Mouse (Mus musculus) CH12.LX (cell line): ENCODE results near the gene Rgs14. TPM values are rescaled to one million over a fixed set of nuclear protein-coding genes. Genes with fewer than 3 reads are reported as not detected.

Experiments
- DNase-seq: peaks from one replicate; pipeline ENCODE4 v3.0.0-alpha.2; 2013; ENCODE audit errors: extremely low read depth
- H3K27ac ChIP-seq: 2 replicates; pipeline ENCODE4 v1.5.1; 2012; ENCODE audit warnings: low read depth, mild to moderate bottlenecking, control low read depth, moderate library complexity; ENCODE audit not compliant: insufficient read depth
- H3K27me3 ChIP-seq: replicated peaks from 2 replicates; pipeline ENCODE3; 2012; ENCODE audit warnings: inconsistent platforms
- H3K36me3 ChIP-seq, 2 experiments: replicated peaks in 1 of 2; 2 replicates each; pipeline versions ENCODE3 to v1.6.1; 2012; ENCODE audit warnings: inconsistent platforms in 1 of 2, low read length in 1 of 2, mild to moderate bottlenecking in 1 of 2, mixed read lengths in 1 of 2, moderate library complexity in 1 of 2; ENCODE audit not compliant: control insufficient read depth in 1 of 2, insufficient read depth in 1 of 2
- H3K4me1 ChIP-seq, 2 experiments: 2 replicates each; pipeline ENCODE4 v1.6.1; 2012; ENCODE audit warnings: inconsistent platforms in 1 of 2, moderate library complexity in 1 of 2; ENCODE audit not compliant: insufficient read depth in 2 of 2, control insufficient read depth in 1 of 2
- H3K4me2 ChIP-seq: 2 replicates; pipeline ENCODE4 v1.6.1; 2012; ENCODE audit warnings: low read depth, mild to moderate bottlenecking, control low read depth; ENCODE audit not compliant: poor library complexity, insufficient read depth, severe bottlenecking
- H3K4me3 ChIP-seq, 3 experiments: fragments of 150-350 bp in 1 of 3; sonication (generic) in 1 of 3; replicated peaks in 1 of 3; 2 replicates each; pipeline versions ENCODE3 to v1.5.1; 2011 to 2012; ENCODE audit warnings: low read depth in 2 of 3, low read length in 2 of 3, mild to moderate bottlenecking in 2 of 3, moderate library complexity in 2 of 3, control low read depth in 1 of 3, improper control_type of control experiment in 1 of 3, inconsistent platforms in 1 of 3, mixed read lengths in 1 of 3; ENCODE audit not compliant: poor library complexity in 1 of 3
- H3K79me2 ChIP-seq: replicated peaks from 2 replicates; pipeline ENCODE4 v1.6.1; 2012; ENCODE audit warnings: mild to moderate bottlenecking, moderate library complexity; ENCODE audit not compliant: control insufficient read depth, poor library complexity, insufficient read depth, severe bottlenecking; ENCODE audit errors: extremely low read depth
- H3K9ac ChIP-seq: 2 replicates; pipeline ENCODE4 v1.6.1; 2012; ENCODE audit warnings: low read depth, mild to moderate bottlenecking, control low read depth, moderate library complexity; ENCODE audit not compliant: insufficient read depth
- H3K9me3 ChIP-seq: replicated peaks from 2 replicates; pipeline ENCODE3; 2012; ENCODE audit warnings: low read length, inconsistent platforms, mixed read lengths
- CTCF ChIP-seq, 2 experiments: IDR thresholded peaks in 1 of 2; conservative IDR thresholded peaks in 1 of 2; 2 replicates each; pipeline ENCODE4 v1.5.1; 2011 to 2012; ENCODE audit warnings: low read depth in 2 of 2, low read length in 2 of 2, improper control_type of control experiment in 1 of 2, inconsistent platforms in 1 of 2, mild to moderate bottlenecking in 1 of 2, moderate library complexity in 1 of 2
- ELF1 ChIP-seq: IDR thresholded peaks from 2 replicates; pipeline ENCODE4 v1.6.1; 2014; ENCODE audit warnings: low read depth, mild to moderate bottlenecking, inconsistent platforms, low read length, improper control_type of control experiment
- ETS1 ChIP-seq: conservative IDR thresholded peaks from 2 replicates; pipeline ENCODE4 v1.6.1; 2012; ENCODE audit warnings: low read depth, mild to moderate bottlenecking, inconsistent platforms, low read length, improper control_type of control experiment, moderate library complexity
- GABPA ChIP-seq: IDR thresholded peaks from 2 replicates; pipeline ENCODE4 v1.6.1; 2012; ENCODE audit warnings: low read depth, low read length, improper control_type of control experiment, inconsistent platforms; ENCODE audit not compliant: insufficient replicate concordance
- HCFC1 ChIP-seq: IDR thresholded peaks from 2 replicates; pipeline ENCODE4 v1.6.1; 2012; ENCODE audit warnings: low read depth, mild to moderate bottlenecking, inconsistent platforms, low read length, improper control_type of control experiment
- IRF4 ChIP-seq: IDR thresholded peaks from 2 replicates; pipeline ENCODE4 v1.6.1; 2014; ENCODE audit warnings: low read depth, mild to moderate bottlenecking, inconsistent platforms, low read length, improper control_type of control experiment
- JUN ChIP-seq: IDR thresholded peaks from 2 replicates; pipeline ENCODE4 v1.6.1; 2011; ENCODE audit warnings: low read depth, mild to moderate bottlenecking, low read length, improper control_type of control experiment, moderate library complexity; ENCODE audit not compliant: insufficient read depth
- JUND ChIP-seq: conservative IDR thresholded peaks from 2 replicates; pipeline ENCODE4 v1.6.1; 2011; ENCODE audit warnings: low read depth, low read length, improper control_type of control experiment
- KAT2A ChIP-seq: IDR thresholded peaks from 2 replicates; pipeline ENCODE4 v1.6.1; 2012; ENCODE audit warnings: low read length, improper control_type of control experiment, inconsistent platforms; ENCODE audit not compliant: insufficient replicate concordance
- MAX ChIP-seq: IDR thresholded peaks from 2 replicates; pipeline ENCODE4 v1.6.1; 2011; ENCODE audit warnings: low read length, improper control_type of control experiment
- MEF2A ChIP-seq: IDR thresholded peaks from 2 replicates; pipeline ENCODE4 v1.6.1; 2014; ENCODE audit warnings: low read depth, mild to moderate bottlenecking, inconsistent platforms, low read length, improper control_type of control experiment, borderline replicate concordance
- MXI1 ChIP-seq: IDR thresholded peaks from 2 replicates; pipeline ENCODE4 v1.6.1; 2011; ENCODE audit warnings: mild to moderate bottlenecking, low read depth, low read length, improper control_type of control experiment
- MYC ChIP-seq: IDR thresholded peaks from 2 replicates; pipeline ENCODE4 v1.6.1; 2011; ENCODE audit warnings: low read depth, mild to moderate bottlenecking, improper control_type of control experiment, low read length
- PAX5 ChIP-seq: IDR thresholded peaks from 2 replicates; pipeline ENCODE4 v1.6.1; 2012; ENCODE audit warnings: low read length, inconsistent platforms, mixed read lengths
- POLR2A ChIP-seq: IDR thresholded peaks from 2 replicates; pipeline ENCODE4 v1.6.1; 2011; ENCODE audit warnings: low read depth, mild to moderate bottlenecking, improper control_type of control experiment, low read length
- RAD21 ChIP-seq: IDR thresholded peaks from 2 replicates; pipeline ENCODE4 v1.6.1; 2011; ENCODE audit warnings: low read depth, mild to moderate bottlenecking, low read length, improper control_type of control experiment, moderate library complexity
- SIN3A ChIP-seq: IDR thresholded peaks from 2 replicates; pipeline ENCODE4 v1.6.1; 2012; ENCODE audit warnings: low read length, improper control_type of control experiment, inconsistent platforms
- SMC3 ChIP-seq: IDR thresholded peaks from 2 replicates; pipeline ENCODE4 v1.6.1; 2011; ENCODE audit warnings: low read depth, low read length, improper control_type of control experiment
- TBP ChIP-seq: conservative IDR thresholded peaks from 2 replicates; pipeline ENCODE4 v1.6.1; 2011; ENCODE audit warnings: low read depth, low read length, improper control_type of control experiment
- UBTF ChIP-seq: IDR thresholded peaks from 2 replicates; pipeline ENCODE4 v1.6.1; 2012; ENCODE audit warnings: low read depth, mild to moderate bottlenecking, inconsistent platforms, low read length, improper control_type of control experiment, moderate library complexity
- USF2 ChIP-seq: conservative IDR thresholded peaks from 2 replicates; pipeline ENCODE4 v1.6.1; 2011; ENCODE audit warnings: low read depth, low read length, improper control_type of control experiment
- ZKSCAN1 ChIP-seq: IDR thresholded peaks from 2 replicates; pipeline ENCODE4 v1.6.1; 2012; ENCODE audit warnings: low read depth, inconsistent platforms, low read length, improper control_type of control experiment, borderline replicate concordance
- ZMIZ1 ChIP-seq: IDR thresholded peaks from 2 replicates; pipeline ENCODE4 v1.6.1; 2012; ENCODE audit warnings: low read depth, mild to moderate bottlenecking, inconsistent platforms, low read length, improper control_type of control experiment
- ZNF384 ChIP-seq: IDR thresholded peaks from 2 replicates; pipeline ENCODE4 v1.6.1; 2012; ENCODE audit warnings: low read depth, low read length, improper control_type of control experiment, inconsistent platforms
- dilution Hi-C: fragments of 300-500 bp; cut with MboI; formaldehyde crosslinking; loops from 2 replicates; pipeline ENCODE4 v1.14.3; 2020; ENCODE audit warnings: low sequenced_read_pairs; ENCODE audit not compliant: extremely low pct_unique_long_range_greater_than_20kb, extremely low pct_ligation_motif_present
- in situ Hi-C: fragments of 300-500 bp; cut with MboI; formaldehyde crosslinking; loops from 3 replicates; pipeline ENCODE4 v1.14.3; 2019; ENCODE audit warnings: low sequenced_read_pairs, low pct_ligation_motif_present, low pct_unique_long_range_greater_than_20kb, mixed read lengths
- polyA plus RNA-seq: library from polyadenylated mRNA; unstranded; fragments of >175 nt; gene quantifications from 2 replicates; pipeline ENCODE4 v1.2.1, GENCODE M21; 2012; ENCODE audit warnings: low read depth; ENCODE audit not compliant: insufficient read length
- total RNA-seq, 2 experiments: library from RNA; depleted of rRNA; stranded (reverse); fragments of 300-350 nt in 1 of 2; fragments of >200 nt in 1 of 2; gene quantifications; 2 replicates each; pipeline ENCODE4 v1.2.3; 2012 to 2014

Gene Rgs14
- total and polyA plus RNA-seq, 3 experiments: 6.3 to 8.0 (median 7.6) TPM

- H3K36me3 ChIP-seq: peaks cover 0 to 6% of the 10 kb centered on the region in 2 experiments
- peaks cover 9% of the 10 kb centered on the region for H3K27me3 ChIP-seq
- no peak for TF ChIP-seq SIN3A
- no peak for TF ChIP-seq HCFC1
- no peak for TF ChIP-seq UBTF
- no peak for TF ChIP-seq JUN
- no peak for TF ChIP-seq USF2
- TF ChIP-seq MAX: no peak
- no peak for TF ChIP-seq ELF1
- TF ChIP-seq TBP: no peak
- TF ChIP-seq KAT2A: no peak
- TF ChIP-seq ETS1: no peak
- TF ChIP-seq GABPA: no peak
- no peak for TF ChIP-seq POLR2A
- TF ChIP-seq IRF4: no peak
- no peak for TF ChIP-seq JUND
- no peak for TF ChIP-seq MEF2A
- TF ChIP-seq RAD21: no peak
- no peak for TF ChIP-seq SMC3
- no peak for TF ChIP-seq ZMIZ1
- no peak for TF ChIP-seq ZKSCAN1
- TF ChIP-seq PAX5: no peak
- TF ChIP-seq, all 38 proteins: peak for 0
- Histone ChIP-seq H3K79me2 (no peaks in the 10 kb centered on the region), H3K4me3 (no peak overlapping the region), H3K9me3 (no peaks in the 10 kb centered on the region), H3K9ac (no peak overlapping the region), H3K4me2 (no peak overlapping the region), H3K27ac (no peak overlapping the region), H3K4me1 (peaks cover 0 to 2% of the 10 kb centered on the region in 2 experiments; a peak in 1 of 4 replicates)
- DNase-seq: no peak
- in situ Hi-C loops: no loop called here
- dilution Hi-C loops: no loop called here
These were observed 22.1 kb downstream of the Rgs14 start for GRCm38 (mm10) chr13:55391626-55392029.

- Histone ChIP-seq H3K36me3 (no peaks in the 10 kb centered on the region), H3K4me3 (no peak overlapping the region), H3K27me3 (peaks cover 17% of the 10 kb centered on the region), H3K9me3 (no peaks in the 10 kb centered on the region), H3K27ac (no peak overlapping the region), H3K9ac (no peak overlapping the region), H3K4me1 (peaks cover 0 to 2% of the 10 kb centered on the region in 2 experiments; a peak in 1 of 4 replicates)
- dilution Hi-C loops: no loop called here
- in situ Hi-C loops: no loop called here
- TF ChIP-seq RAD21: peak; percentile 55
- TF ChIP-seq ZKSCAN1: no peak
- TF ChIP-seq ZNF384: no peak
- peak; percentile 47 to 64; a peak in 3 of 4 replicates for TF ChIP-seq CTCF (conservative IDR thresholded peaks at IDR 0.05 in 1 of 2, IDR thresholded peaks at IDR 0.05 in 1 of 2; ENCODE audit: low read depth in 2 of 2, low read length in 2 of 2)
- 0 out of 2 replicates have a peak, but pooled peaks have one; percentile 51 for TF ChIP-seq MYC
- peak; percentile 59 for TF ChIP-seq SMC3
- TF ChIP-seq MXI1: no peak
- TF ChIP-seq, all 38 proteins: peak for 4
- peak; percentile 37 for DNase-seq
- no peak overlapping the region for H3K4me2 ChIP-seq
- H3K79me2 ChIP-seq: no peaks in the 10 kb centered on the region
These were observed 23.4 kb downstream of the Rgs14 start for GRCm38 (mm10) chr13:55392933-55393332.
